Mouse (Mus musculus): Measurements from ENCODE around the gene Hjurp. TPM values are rescaled to one million over a fixed set of nuclear protein-coding genes. Genes with fewer than 3 reads are reported as not detected.
A peak's percentile ranks its signal among the peaks of the same experiment; 100 is the strongest.

Gene Hjurp
- polyA plus RNA-seq, 2 experiments, result 38.0 to 61.0 TPM

DNA sequence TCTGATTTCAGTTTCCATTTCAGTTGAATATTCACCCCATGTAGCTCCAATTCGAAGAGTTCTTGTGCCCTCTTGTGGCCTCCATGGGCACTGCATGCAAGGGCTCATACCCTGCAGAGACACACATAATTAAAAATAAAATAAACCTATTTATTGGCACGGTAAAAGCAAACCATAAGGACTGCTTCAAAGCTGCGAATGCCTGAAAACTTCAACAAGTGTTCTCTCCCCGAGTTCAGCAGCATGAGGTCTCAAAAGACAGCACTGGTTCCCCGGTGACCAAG is 10.2 kb upstream of the Hjurp start:
- no peaks in the 10 kb centered on the region for H3K27me3 ChIP-seq (ENCODE audit: control insufficient read depth, insufficient read depth, low read length)
- no peak overlapping the region for H3K4me3 ChIP-seq (ENCODE audit: insufficient read depth in 1 of 2, low read depth in 2 of 2, low read length in 2 of 2)
- 20% methylated on average over 5 of the region's 5 CpGs for WGBS (ENCODE audit: insufficient replicate concordance)
- H3K27ac ChIP-seq, result no peak overlapping the region
- DNase-seq (ENCODE audit: low read depth in 3 of 3, low spot score in 3 of 3) (peak; percentile 42 to 62 (median 43)), ATAC-seq (ENCODE audit: insufficient read depth) (no peak)
- H3K4me2 ChIP-seq (ENCODE audit: low read depth), result no peak overlapping the region
- no peak overlapping the region for H3K9ac ChIP-seq (replicated peaks)
- no peaks in the 10 kb centered on the region for H3K36me3 ChIP-seq (replicated peaks; ENCODE audit: control insufficient read depth, insufficient read depth, low read depth)
- TF ChIP-seq CTCF (IDR thresholded peaks at IDR 0.05; ENCODE audit: low read depth), result peak; percentile 93
- no peak for TF ChIP-seq EP300 (IDR thresholded peaks at IDR 0.05; ENCODE audit: low read depth)
- no peaks in the 10 kb centered on the region for H3K4me1 ChIP-seq (replicated peaks; ENCODE audit: control insufficient read depth in 2 of 2, insufficient read depth in 2 of 2, low read length in 1 of 2)
- no peaks in the 10 kb centered on the region for H3K9me3 ChIP-seq (ENCODE audit: control insufficient read depth, low read length)

DNA sequence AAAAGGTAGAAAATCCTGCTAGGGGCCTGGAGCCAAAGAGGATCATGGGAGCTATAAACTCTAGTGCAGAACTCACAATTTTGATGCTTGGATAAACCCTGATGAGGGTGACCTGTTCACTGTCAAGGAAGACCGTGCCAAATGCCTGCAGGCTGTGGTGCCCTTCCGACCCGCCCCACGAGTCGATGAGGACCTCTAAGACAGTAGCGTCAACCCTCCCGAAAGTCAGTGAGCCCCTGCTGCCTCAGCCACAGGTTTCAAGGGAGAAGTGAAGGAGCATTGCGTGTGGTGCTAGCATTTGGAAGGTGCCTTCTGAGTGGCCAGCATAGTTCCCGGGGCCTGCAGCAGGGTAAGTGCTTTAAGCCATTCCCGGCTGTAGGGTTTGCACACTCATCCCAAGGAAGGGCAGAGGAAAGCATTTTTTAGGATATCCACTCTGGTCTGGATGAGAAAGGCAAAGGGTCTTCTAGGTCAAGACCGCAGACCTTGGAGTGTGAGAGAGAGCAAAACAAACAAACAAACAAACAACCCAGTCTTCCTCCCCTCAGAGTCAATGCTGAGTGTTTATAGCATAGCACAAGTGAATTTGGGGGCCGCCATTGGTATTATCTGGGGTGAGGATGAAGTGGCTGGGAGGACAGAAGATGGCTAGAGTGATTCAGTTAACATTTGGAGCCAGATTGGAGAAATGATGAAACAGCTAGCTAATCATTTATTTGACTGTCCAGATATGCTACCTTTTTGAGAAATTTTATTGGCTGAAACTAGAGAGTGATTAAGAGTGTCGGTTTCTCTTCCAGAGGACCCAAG is 9.7 kb upstream of the Hjurp start:
- Histone ChIP-seq H3K27ac (no peak overlapping the region), H3K4me2 (ENCODE audit: low read depth) (no peak overlapping the region), H3K27me3 (ENCODE audit: control insufficient read depth, insufficient read depth, low read length) (no peaks in the 10 kb centered on the region), H3K9ac (replicated peaks) (no peak overlapping the region), H3K4me3 (ENCODE audit: insufficient read depth in 1 of 2, low read depth in 2 of 2, low read length in 2 of 2) (no peak overlapping the region), H3K9me3 (ENCODE audit: control insufficient read depth, low read length) (no peaks in the 10 kb centered on the region), H3K4me1 (replicated peaks; ENCODE audit: control insufficient read depth in 2 of 2, insufficient read depth in 2 of 2, low read length in 1 of 2) (no peaks in the 10 kb centered on the region), H3K36me3 (replicated peaks; ENCODE audit: control insufficient read depth, insufficient read depth, low read depth) (no peaks in the 10 kb centered on the region)
- WGBS (ENCODE audit: insufficient replicate concordance), result 59% methylated on average over 13 of the region's 13 CpGs
- ATAC-seq (ENCODE audit: insufficient read depth) (no peak), DNase-seq (ENCODE audit: low read depth in 3 of 3, low spot score in 3 of 3) (no peak)
- TF ChIP-seq CTCF (IDR thresholded peaks at IDR 0.05; ENCODE audit: low read depth), result no peak
- TF ChIP-seq EP300 (IDR thresholded peaks at IDR 0.05; ENCODE audit: low read depth), result no peak

- Histone ChIP-seq H3K4me3 (ENCODE audit: insufficient read depth in 1 of 2, low read depth in 2 of 2, low read length in 2 of 2) (no peak overlapping the region), H3K9ac (replicated peaks) (no peak overlapping the region), H3K9me3 (ENCODE audit: control insufficient read depth, low read length) (no peaks in the 10 kb centered on the region), H3K36me3 (replicated peaks; ENCODE audit: control insufficient read depth, insufficient read depth, low read depth) (no peaks in the 10 kb centered on the region), H3K4me2 (ENCODE audit: low read depth) (no peak overlapping the region), H3K4me1 (replicated peaks; ENCODE audit: control insufficient read depth in 2 of 2, insufficient read depth in 2 of 2, low read length in 1 of 2) (no peaks in the 10 kb centered on the region), H3K27me3 (ENCODE audit: control insufficient read depth, insufficient read depth, low read length) (no peaks in the 10 kb centered on the region), H3K27ac (no peak overlapping the region)
- TF ChIP-seq EP300 (IDR thresholded peaks at IDR 0.05; ENCODE audit: low read depth) (no peak), CTCF (IDR thresholded peaks at IDR 0.05; ENCODE audit: low read depth) (no peak)
- no peak for ATAC-seq (ENCODE audit: insufficient read depth)
- 66% methylated on average over 15 of the region's 15 CpGs for WGBS (ENCODE audit: insufficient replicate concordance)
- DNase-seq (ENCODE audit: low read depth in 3 of 3, low spot score in 3 of 3), result no peak
Measured at GRCm38 (mm10) chr1:88286136-88286845, 8.9 kb upstream of the Hjurp start.

GRCm38 (mm10) chr1:88285652-88286051 is 8.2 kb upstream of the Hjurp start:
- Histone ChIP-seq H3K9ac (replicated peaks) (no peak overlapping the region), H3K27ac (no peak overlapping the region), H3K9me3 (ENCODE audit: control insufficient read depth, low read length) (no peaks in the 10 kb centered on the region), H3K4me2 (ENCODE audit: low read depth) (no peak overlapping the region), H3K4me1 (replicated peaks; ENCODE audit: control insufficient read depth in 2 of 2, insufficient read depth in 2 of 2, low read length in 1 of 2) (no peaks in the 10 kb centered on the region), H3K27me3 (ENCODE audit: control insufficient read depth, insufficient read depth, low read length) (no peaks in the 10 kb centered on the region), H3K36me3 (replicated peaks; ENCODE audit: control insufficient read depth, insufficient read depth, low read depth) (no peaks in the 10 kb centered on the region), H3K4me3 (ENCODE audit: insufficient read depth in 1 of 2, low read depth in 2 of 2, low read length in 2 of 2) (no peak overlapping the region)
- TF ChIP-seq CTCF (IDR thresholded peaks at IDR 0.05; ENCODE audit: low read depth) (no peak), EP300 (IDR thresholded peaks at IDR 0.05; ENCODE audit: low read depth) (no peak)
- 52% methylated on average over 5 of the region's 5 CpGs for WGBS (ENCODE audit: insufficient replicate concordance)
- ATAC-seq (ENCODE audit: insufficient read depth) (no peak), DNase-seq (ENCODE audit: low read depth in 3 of 3, low spot score in 3 of 3) (no peak)

GRCm38 (mm10) chr1:88284946-88285320 is 7.5 kb upstream of the Hjurp start:
- Histone ChIP-seq H3K4me1 (replicated peaks; ENCODE audit: control insufficient read depth in 2 of 2, insufficient read depth in 2 of 2, low read length in 1 of 2) (no peaks in the 10 kb centered on the region), H3K27ac (no peak overlapping the region), H3K27me3 (ENCODE audit: control insufficient read depth, insufficient read depth, low read length) (no peaks in the 10 kb centered on the region), H3K9ac (replicated peaks) (no peak overlapping the region), H3K4me2 (ENCODE audit: low read depth) (no peak overlapping the region), H3K36me3 (replicated peaks; ENCODE audit: control insufficient read depth, insufficient read depth, low read depth) (no peaks in the 10 kb centered on the region), H3K9me3 (ENCODE audit: control insufficient read depth, low read length) (no peaks in the 10 kb centered on the region), H3K4me3 (ENCODE audit: insufficient read depth in 1 of 2, low read depth in 2 of 2, low read length in 2 of 2) (no peak overlapping the region)
- WGBS (ENCODE audit: insufficient replicate concordance), result 51% methylated on average over 7 of the region's 7 CpGs
- no peak for TF ChIP-seq CTCF (IDR thresholded peaks at IDR 0.05; ENCODE audit: low read depth)
- TF ChIP-seq EP300 (IDR thresholded peaks at IDR 0.05; ENCODE audit: low read depth), result no peak
- ATAC-seq (ENCODE audit: insufficient read depth) (peak; percentile 16; the same call in 1 of the 2 replicates), DNase-seq (ENCODE audit: low read depth in 3 of 3, low spot score in 3 of 3) (no peak)
